Mouse (Mus musculus) adrenal gland, adult 18-20 months (tissue): ENCODE data around the gene Ccdc186. TPM values are rescaled to one million over a fixed set of nuclear protein-coding genes. Genes with fewer than 3 reads are reported as not detected.

Source experiments
- DNase-seq, 2 experiments: peaks; one replicate each; pipeline ENCODE4 v3.0.0; 2021 to 2022; ENCODE audit warnings: low spot score in 2 of 2
- long read RNA-seq, 2 experiments: library from polyadenylated mRNA; stranded (forward); transcript quantifications; one replicate each; pipeline ENCODE4 v2.0.0; 2021
- total RNA-seq, 2 experiments: library from RNA; stranded (reverse); gene quantifications; 1 replicate in 1 of 2; 2 replicates in 1 of 2; pipeline ENCODE4 v1.2.3; 2021

Gene Ccdc186
- 10 to 100 TPM; 28.7 to 30.8 TPM for total RNA-seq
- long read RNA-seq, experiment 1, full-length matches to known transcripts: 4 of 5 reads
- long read RNA-seq, experiment 1, partial matches to known transcripts: 1 of 5 reads
- long read RNA-seq, experiment 1, other reads (novel, unspliced or antisense): 0 of 5 reads
- long read RNA-seq, experiment 2, full-length matches to known transcripts: 2 of 11 reads
- long read RNA-seq, experiment 2, partial matches to known transcripts: 7 of 11 reads
- long read RNA-seq, experiment 2, other reads (novel, unspliced or antisense): 2 of 11 reads

DNA sequence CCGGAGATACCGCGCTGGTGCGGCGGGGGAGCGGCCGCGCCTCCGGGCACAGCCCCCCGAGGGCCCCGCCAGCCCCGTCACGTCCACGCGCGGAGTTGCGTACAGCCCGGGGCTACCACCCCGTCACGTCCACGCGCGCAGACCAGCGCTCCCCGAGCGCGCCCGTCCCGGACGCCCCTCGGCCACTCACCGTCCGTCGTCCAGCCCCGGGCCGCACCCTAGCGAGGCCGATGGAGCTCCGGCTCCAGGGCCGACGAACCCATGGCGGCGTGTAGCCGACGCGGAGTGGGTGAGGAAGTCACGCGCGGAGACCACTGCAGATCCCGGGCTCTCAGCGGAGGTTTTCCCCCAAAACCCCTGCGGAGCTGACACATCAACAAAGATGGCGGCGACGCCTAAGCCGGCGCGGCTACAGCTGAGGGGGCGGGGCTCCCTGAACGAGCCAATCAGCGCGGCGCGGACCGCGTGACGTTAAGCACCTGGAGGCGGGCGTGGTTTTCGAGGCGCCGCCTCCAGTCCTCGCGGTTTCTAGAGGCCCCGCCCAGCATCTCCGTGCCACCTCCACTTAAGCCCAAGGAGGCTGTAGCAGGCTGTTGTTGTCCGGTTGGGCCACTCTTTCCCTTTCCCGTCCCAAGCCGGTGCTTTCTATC lies at the start of gene Ccdc186:
Gene Ccdc186, minus strand, starts transcription at position 393 of the 650 bp plus-strand sequence.
- peak; percentile 96 to 97 for DNase-seq

DNA sequence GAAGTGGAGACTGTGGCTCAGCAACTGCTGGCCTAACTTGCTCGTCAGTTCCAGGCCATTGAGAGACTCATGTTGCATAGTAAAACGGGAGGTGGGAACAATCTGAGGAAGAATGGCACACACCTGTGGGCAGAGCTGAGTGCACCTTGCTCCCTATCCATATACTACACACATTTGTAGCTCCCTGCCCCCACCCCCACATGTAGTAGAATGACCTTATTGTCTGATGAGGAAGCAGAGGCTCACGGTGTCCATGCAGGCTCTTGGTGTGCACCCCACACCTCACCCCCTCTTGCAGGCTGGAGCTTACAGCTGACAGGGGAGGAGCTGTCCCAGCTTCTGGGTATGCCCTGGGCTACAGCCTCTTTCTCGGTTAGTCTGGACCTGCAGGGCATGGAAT lies 45.7 kb upstream of the Ccdc186 start:
- DNase-seq: no peak

DNA sequence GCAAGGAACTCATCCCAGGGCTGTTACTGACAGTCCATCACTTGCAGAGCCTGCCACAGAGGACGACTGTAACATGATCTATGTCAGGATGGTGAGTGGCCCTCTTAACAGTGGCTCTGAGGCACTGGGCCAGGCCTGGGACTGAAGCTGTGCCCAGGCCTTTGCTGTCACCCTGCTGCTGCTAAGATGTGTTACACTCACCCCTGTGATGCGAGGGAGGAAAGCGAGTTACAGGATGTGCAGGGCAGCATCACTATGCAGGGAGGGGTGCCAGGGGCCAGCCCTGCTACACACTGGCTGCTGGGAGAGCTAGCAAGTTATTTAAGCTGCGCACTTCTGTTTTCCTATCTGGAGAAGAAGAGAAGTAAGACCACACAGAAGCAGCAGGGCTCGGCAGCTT lies 34.5 kb upstream of the Ccdc186 start:
- DNase-seq: no peak

- DNase-seq: no peak
Observed at GRCm38 (mm10) chr19:56852590-56852989, 30.6 kb upstream of the Ccdc186 start.

GRCm38 (mm10) chr19:56842974-56843373 lies 21.0 kb upstream of the Ccdc186 start:
- no peak for DNase-seq

- no peak for DNase-seq
Observed at GRCm38 (mm10) chr19:56838942-56839706, 17.1 kb upstream of the Ccdc186 start.

GRCm38 (mm10) chr19:56835340-56835739 lies 13.3 kb upstream of the Ccdc186 start:
- DNase-seq: no peak

DNA sequence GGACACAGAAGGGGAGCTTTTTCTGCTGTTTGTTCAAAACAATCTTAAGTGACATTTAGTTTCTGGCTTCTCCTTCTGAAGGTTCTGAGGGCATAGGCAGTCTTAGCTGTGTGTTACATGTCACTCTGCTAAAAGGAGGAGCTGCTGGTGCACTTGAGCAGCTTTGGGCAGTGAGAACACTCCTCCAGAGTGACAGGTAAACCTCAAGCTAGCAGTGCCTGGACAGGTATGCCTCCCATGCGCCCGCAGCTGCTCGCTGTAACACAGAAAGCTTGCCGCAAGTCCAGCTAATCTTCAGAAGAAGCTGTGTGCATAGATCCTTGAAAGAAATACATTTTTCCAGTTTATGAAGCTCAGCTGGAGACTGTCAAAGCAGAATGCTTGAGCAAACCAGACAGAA lies 8.2 kb upstream of the Ccdc186 start:
- no peak for DNase-seq

- no peak for DNase-seq
Observed at GRCm38 (mm10) chr19:56829267-56829666, 7.3 kb upstream of the Ccdc186 start.

DNA sequence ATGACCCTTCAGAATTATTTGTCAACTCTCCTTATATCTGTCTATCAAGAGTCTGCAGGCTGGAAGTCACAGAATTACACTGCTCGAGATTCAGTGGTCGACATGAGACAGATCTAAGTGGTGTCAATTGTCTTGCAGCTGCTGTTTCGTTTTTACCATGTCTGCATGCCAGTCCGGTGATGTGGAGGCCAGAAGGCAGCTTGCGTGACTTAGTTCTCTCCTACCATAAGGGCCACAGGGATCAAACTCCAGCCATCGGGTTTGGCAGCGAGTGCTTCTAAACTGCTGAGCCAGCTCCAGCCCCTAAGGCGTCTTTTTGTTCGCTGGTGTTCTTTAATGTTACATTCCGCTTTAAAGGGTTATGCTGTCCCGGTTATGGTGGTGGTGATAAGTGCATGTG lies 6.3 kb upstream of the Ccdc186 start:
- no peak for DNase-seq

DNA sequence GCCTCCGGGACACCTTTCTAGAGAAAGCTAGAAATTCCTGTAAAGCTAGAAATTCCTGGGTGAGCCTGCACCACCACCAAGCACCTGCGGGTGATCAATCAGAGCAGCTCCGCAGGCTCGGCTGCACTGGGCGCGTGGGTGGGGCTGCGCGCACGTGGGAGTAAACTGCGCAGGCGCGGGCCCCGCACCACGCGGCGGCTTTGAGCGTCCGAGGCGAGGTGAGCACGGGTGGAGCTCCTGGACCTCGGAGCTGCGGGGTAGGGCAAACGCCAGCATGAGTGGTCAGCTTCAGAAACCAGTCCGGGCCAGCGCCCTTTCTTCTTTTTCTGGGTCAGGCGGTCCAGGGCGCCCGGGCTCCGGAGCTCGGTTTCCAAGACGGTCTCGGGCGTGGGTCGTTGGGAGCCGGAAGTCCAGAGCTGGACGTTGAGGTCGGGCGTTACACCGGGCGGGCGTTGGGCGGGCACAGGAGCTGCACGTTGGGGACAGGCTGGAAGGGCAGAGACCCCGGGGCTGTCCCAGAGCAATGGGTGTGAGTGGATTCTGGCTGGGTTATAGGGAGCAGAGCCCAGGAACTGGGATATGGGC lies 4.1 kb upstream of the Ccdc186 start, which contains the start of gene Tdrd1:
Gene Tdrd1, plus strand, starts transcription at position 163 of the 585 bp plus-strand sequence.
- DNase-seq: no peak

- no peak for DNase-seq
Observed at GRCm38 (mm10) chr19:56822448-56822836, 452 bp upstream of the Ccdc186 start.

GRCm38 (mm10) chr19:56821040-56821797 lies 771 bp downstream of the Ccdc186 start:
- DNase-seq: no peak

- DNase-seq: no peak
Observed at GRCm38 (mm10) chr19:56817851-56818526, 4.0 kb downstream of the Ccdc186 start.

DNA sequence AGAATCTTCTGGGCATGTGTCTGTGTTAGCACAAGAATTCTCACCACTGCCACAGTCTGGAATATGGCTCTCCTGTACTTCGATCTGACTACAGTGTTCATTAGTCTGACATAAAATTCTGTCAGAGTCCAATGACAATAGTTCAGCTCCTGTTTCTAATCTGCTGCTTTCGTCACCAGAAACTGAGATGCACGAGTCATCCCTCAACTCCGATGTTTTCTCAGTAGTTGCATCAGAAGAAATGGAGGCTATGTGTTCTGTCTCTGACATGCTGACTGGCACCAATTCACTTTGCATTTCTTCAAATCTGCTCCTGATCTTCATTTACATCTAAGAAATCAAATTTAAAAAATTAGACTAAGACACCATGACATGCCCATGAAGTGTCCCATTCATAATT lies 8.6 kb downstream of the Ccdc186 start:
- DNase-seq: no peak

DNA sequence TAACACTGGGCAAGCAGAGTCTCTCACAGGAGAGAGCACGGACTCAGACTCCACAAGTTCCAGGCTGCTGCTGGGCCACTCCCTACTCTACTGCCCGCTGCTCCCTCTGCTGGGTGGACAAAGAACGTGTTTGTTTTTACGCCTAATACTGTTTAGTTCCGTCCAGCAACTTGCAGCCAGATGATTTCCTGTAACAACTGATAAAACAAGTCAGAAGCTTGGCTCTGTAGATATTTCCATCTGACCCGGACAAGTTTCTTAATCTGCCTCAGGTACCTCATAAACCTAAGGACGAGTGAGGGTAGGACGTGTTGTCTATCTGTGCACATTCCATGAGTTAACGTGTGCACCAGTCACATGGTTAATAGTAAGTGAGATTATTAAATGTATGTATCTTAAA lies 10.4 kb downstream of the Ccdc186 start:
- DNase-seq: peak; percentile 39 to 54

- no peak for DNase-seq
Observed at GRCm38 (mm10) chr19:56810641-56811146, 11.3 kb downstream of the Ccdc186 start.

DNA sequence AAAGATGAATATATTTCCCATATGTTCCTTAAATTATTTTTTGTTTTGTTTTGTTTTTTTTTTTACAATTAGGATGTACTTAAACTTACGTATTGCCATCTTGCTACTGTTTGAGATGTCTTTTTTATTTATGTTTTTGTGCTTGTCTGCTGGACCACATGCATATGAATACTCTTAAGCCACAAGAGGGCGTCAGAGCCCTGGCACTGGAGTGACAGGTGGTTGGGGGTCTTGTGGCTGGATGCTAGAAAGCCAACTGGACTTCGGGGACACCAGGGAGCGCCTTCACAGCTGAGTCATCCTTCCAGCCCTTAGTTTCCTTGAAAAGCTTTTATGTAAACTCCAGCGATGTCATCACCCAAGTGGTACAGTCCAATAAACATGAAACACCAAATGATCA lies 13.2 kb downstream of the Ccdc186 start:
- DNase-seq: no peak

DNA sequence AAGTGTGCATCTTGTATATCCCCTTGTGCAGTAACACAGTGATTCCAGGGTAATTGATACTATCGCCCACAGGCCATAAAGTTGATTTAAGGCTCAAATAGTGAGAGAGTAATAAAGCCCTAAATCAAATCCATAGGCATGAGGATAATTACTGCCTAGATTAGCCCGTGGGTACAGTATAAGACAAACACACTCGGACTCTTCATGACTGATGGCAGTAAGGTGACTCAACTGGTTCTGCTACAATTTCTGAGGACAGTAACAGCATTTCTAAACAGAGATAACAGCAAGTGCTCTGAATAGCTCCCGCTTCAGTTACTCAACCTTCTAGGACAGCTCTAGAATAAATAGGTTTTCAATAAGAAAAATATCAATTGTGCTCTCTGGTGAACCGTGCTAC lies 14.9 kb downstream of the Ccdc186 start:
- DNase-seq: no peak

DNA sequence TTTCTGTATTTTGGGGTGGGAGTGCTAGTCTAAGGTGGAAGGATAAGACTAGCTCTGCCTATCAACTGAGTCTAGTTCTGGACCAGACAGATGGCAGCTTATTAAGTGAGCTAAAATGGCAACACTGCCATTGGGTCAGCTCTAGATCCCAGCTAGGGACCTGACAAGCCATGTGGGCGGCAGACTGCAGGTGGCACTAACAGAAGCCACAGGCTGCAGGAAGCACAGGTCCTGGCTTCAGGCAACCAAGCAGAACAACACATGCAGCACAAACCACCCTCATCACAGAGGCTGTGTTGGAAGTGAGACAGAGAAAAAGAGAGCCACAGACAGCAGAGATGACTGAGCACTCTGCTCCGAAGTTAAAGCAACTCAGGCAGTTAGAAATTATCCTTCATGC lies 16.6 kb downstream of the Ccdc186 start:
- DNase-seq: no peak
